Mouse (Mus musculus) testis, adult 2 months (tissue): Measurements from ENCODE around the gene Mvp.

Experiments
- CTCF ChIP-seq: fragments of 200-500 bp; IDR thresholded peaks from 2 replicates; pipeline ENCODE4 v1.5.1; 2012; ENCODE audit warnings: low read depth, mild to moderate bottlenecking, inconsistent platforms, low read length, moderate library complexity; ENCODE audit not compliant: control insufficient read depth, insufficient read depth, insufficient replicate concordance
- POLR2A ChIP-seq: fragments of 200-500 bp; IDR thresholded peaks from 2 replicates; pipeline ENCODE4 v1.6.1; 2012; ENCODE audit warnings: low read depth, mild to moderate bottlenecking, inconsistent platforms, low read length, moderate library complexity; ENCODE audit not compliant: control insufficient read depth

GRCm38 (mm10) chr7:126981601-126982000, 32.8 kb downstream of the Mvp start:
- TF ChIP-seq CTCF (no peak), POLR2A (no peak)
